Mouse (Mus musculus) neural tube, embryonic 11.5 days (tissue): ENCODE measurements at regions not wholly inside any gene's neighbourhood (a gene's known extent, or its start where the extent isn't known, plus 50 kb on each side); places are given as distances from the start of the nearest gene placed in this dataset.

Experiments used
- ATAC-seq: fragments of 200-750 bp; cut with Nextera tagmentation; 2 replicates; pipeline ENCODE4 v1.8.0; 2017; ENCODE audit warnings: moderate number of reproducible peaks, mild to moderate bottlenecking, moderate TSS enrichment, moderate library complexity; ENCODE audit not compliant: insufficient read depth, low FRiP score, low TSS enrichment
- DNase-seq: peaks from one replicate; pipeline ENCODE4 v3.0.0-alpha.2; 2015; ENCODE audit warnings: low spot score
- H3K27ac ChIP-seq: fragments of 300-500 bp; sonication (generic); 2 replicates; pipeline ENCODE4 v1.5.1; 2014; ENCODE audit warnings: low read depth, mild to moderate bottlenecking, low read length
- H3K27me3 ChIP-seq: fragments of 300-500 bp; sonication (generic); 2 replicates; pipeline ENCODE4 v1.6.1; 2014; ENCODE audit warnings: mild to moderate bottlenecking, low read length, mixed read lengths; ENCODE audit not compliant: control insufficient read depth, insufficient read depth
- H3K36me3 ChIP-seq: fragments of 300-500 bp; sonication (generic); 2 replicates; pipeline ENCODE4 v1.6.1; 2014; ENCODE audit warnings: mild to moderate bottlenecking, low read length, moderate library complexity, mixed read lengths; ENCODE audit not compliant: control insufficient read depth, insufficient read depth
- H3K4me1 ChIP-seq: fragments of 300-500 bp; sonication (generic); 2 replicates; pipeline ENCODE4 v1.6.1; 2014; ENCODE audit warnings: low read length, mixed read lengths; ENCODE audit not compliant: control insufficient read depth, insufficient read depth
- H3K4me2 ChIP-seq: fragments of 300-500 bp; sonication (generic); 2 replicates; pipeline ENCODE4 v1.6.1; 2014; ENCODE audit warnings: low read depth, mild to moderate bottlenecking, moderate library complexity
- H3K4me3 ChIP-seq: fragments of 300-500 bp; sonication (generic); 2 replicates; pipeline ENCODE4 v1.5.1; 2014; ENCODE audit warnings: low read depth, low read length
- H3K9ac ChIP-seq: fragments of 300-500 bp; sonication (generic); 2 replicates; pipeline ENCODE4 v1.6.1; 2014; ENCODE audit warnings: mild to moderate bottlenecking, low read length
- H3K9me3 ChIP-seq: fragments of 300-500 bp; sonication (generic); 2 replicates; pipeline ENCODE4 v1.6.1; 2016; ENCODE audit warnings: low read length; ENCODE audit not compliant: control insufficient read depth
- WGBS: fragments of 180-500 bp; shearing (Covaris S2); extraction: QIAGEN DNeasy Blood & Tissue Kit; methylation state at CpG from one replicate; pipeline ENCODE4 v1.1.7; 2014; 5-methylcytosine and 5-hydroxymethylcytosine counted together

- DNase-seq: no peak
- no peak overlapping the region for H3K4me3 ChIP-seq
Measured at GRCm38 (mm10) chr14:68973636-68974101, 320.4 kb downstream of the Synb start.

GRCm38 (mm10) chr14:68966758-68967157 lies 327.3 kb downstream of the Synb start:
- 6% methylated on average over 1 of the region's 1 CpGs for WGBS
- Histone ChIP-seq H3K4me1 (no peaks in the 10 kb centered on the region), H3K27ac (no peak overlapping the region), H3K36me3 (no peaks in the 10 kb centered on the region), H3K4me2 (no peak overlapping the region), H3K4me3 (no peak overlapping the region), H3K9me3 (no peaks in the 10 kb centered on the region), H3K27me3 (no peaks in the 10 kb centered on the region), H3K9ac (no peak overlapping the region)
- peak; percentile 35 for DNase-seq
- no peak for ATAC-seq

More at GRCm38 (mm10) chr14:68973636-68974101, 320.4 kb downstream of the Synb start:
- no peaks in the 10 kb centered on the region for H3K9me3 ChIP-seq
- H3K4me2 ChIP-seq: no peak overlapping the region
- ATAC-seq: no peak
- H3K9ac ChIP-seq: no peak overlapping the region
- no peaks in the 10 kb centered on the region for H3K27me3 ChIP-seq
- no peak overlapping the region for H3K27ac ChIP-seq
- H3K4me1 ChIP-seq: no peaks in the 10 kb centered on the region
- WGBS: 88% methylated on average over 8 of the region's 8 CpGs
- H3K36me3 ChIP-seq: no peaks in the 10 kb centered on the region

- DNase-seq: no peak
- H3K4me1 ChIP-seq: no peaks in the 10 kb centered on the region
- no peaks in the 10 kb centered on the region for H3K36me3 ChIP-seq
- H3K4me3 ChIP-seq: no peak overlapping the region
- no peaks in the 10 kb centered on the region for H3K9me3 ChIP-seq
- H3K4me2 ChIP-seq: no peak overlapping the region
- no peaks in the 10 kb centered on the region for H3K27me3 ChIP-seq
- 63% methylated on average over 9 of the region's 9 CpGs for WGBS
- H3K27ac ChIP-seq: no peak overlapping the region
- no peak for ATAC-seq
- no peak overlapping the region for H3K9ac ChIP-seq
Measured at GRCm38 (mm10) chr14:68954577-68955460, 339.3 kb downstream of the Synb start.

GRCm38 (mm10) chr14:68945906-68946305 lies 348.2 kb downstream of the Synb start:
- no peak for ATAC-seq
- Histone ChIP-seq H3K36me3 (no peaks in the 10 kb centered on the region), H3K4me2 (no peak overlapping the region), H3K4me1 (no peaks in the 10 kb centered on the region; the same call in 1 of the 2 replicates), H3K27ac (no peak overlapping the region), H3K9me3 (no peaks in the 10 kb centered on the region), H3K9ac (no peak overlapping the region), H3K4me3 (no peak overlapping the region), H3K27me3 (no peaks in the 10 kb centered on the region)
- DNase-seq: no peak
- 92% methylated on average over 3 of the region's 3 CpGs for WGBS

GRCm38 (mm10) chr14:68945434-68945833 lies 348.7 kb downstream of the Synb start:
- Histone ChIP-seq H3K4me1 (no peaks in the 10 kb centered on the region; the same call in 1 of the 2 replicates), H3K4me2 (no peak overlapping the region), H3K4me3 (no peak overlapping the region), H3K9me3 (no peaks in the 10 kb centered on the region), H3K9ac (no peak overlapping the region), H3K27me3 (no peaks in the 10 kb centered on the region), H3K36me3 (no peaks in the 10 kb centered on the region), H3K27ac (no peak overlapping the region)
- DNase-seq: no peak
- ATAC-seq: no peak
- 40% methylated on average over 4 of the region's 4 CpGs for WGBS

GRCm38 (mm10) chr14:68941759-68942158 lies 352.3 kb downstream of the Synb start:
- Histone ChIP-seq H3K36me3 (no peaks in the 10 kb centered on the region), H3K9me3 (no peaks in the 10 kb centered on the region), H3K4me3 (no peak overlapping the region), H3K4me1 (no peaks in the 10 kb centered on the region; the same call in 1 of the 2 replicates), H3K4me2 (no peak overlapping the region), H3K27me3 (no peaks in the 10 kb centered on the region), H3K27ac (no peak overlapping the region), H3K9ac (no peak overlapping the region)
- DNase-seq: no peak
- no peak for ATAC-seq
- WGBS: 87% methylated on average over 2 of the region's 2 CpGs

GRCm38 (mm10) chr14:68941132-68941690 lies 352.9 kb downstream of the Synb start:
- Histone ChIP-seq H3K27me3 (no peaks in the 10 kb centered on the region), H3K4me3 (no peak overlapping the region), H3K4me1 (no peaks in the 10 kb centered on the region; the same call in 1 of the 2 replicates), H3K4me2 (no peak overlapping the region), H3K9me3 (no peaks in the 10 kb centered on the region), H3K9ac (no peak overlapping the region), H3K36me3 (no peaks in the 10 kb centered on the region), H3K27ac (no peak overlapping the region)
- DNase-seq (no peak), ATAC-seq (no peak)
- WGBS: 34% methylated on average over 7 of the region's 7 CpGs

- Histone ChIP-seq H3K36me3 (no peaks in the 10 kb centered on the region), H3K27me3 (no peaks in the 10 kb centered on the region), H3K9me3 (no peaks in the 10 kb centered on the region), H3K4me2 (no peak overlapping the region), H3K27ac (no peak overlapping the region), H3K4me3 (no peak overlapping the region), H3K4me1 (no peaks in the 10 kb centered on the region), H3K9ac (no peak overlapping the region)
- WGBS: 69% methylated on average over 6 of the region's 6 CpGs
- ATAC-seq (no peak), DNase-seq (no peak)
Measured at GRCm38 (mm10) chr14:68935303-68935662, 358.8 kb downstream of the Synb start.
